Mouse (Mus musculus) lung, postnatal 36 days (tissue): ENCODE measurements at regions not wholly inside any gene's neighbourhood (a gene's known extent, or its start where the extent isn't known, plus 50 kb on each side); places are given as distances from the start of the nearest gene placed in this dataset.

Experiments used
- DNase-seq: peaks from one replicate; pipeline ENCODE4 v3.0.0; 2022; ENCODE audit warnings: mixed read lengths

GRCm38 (mm10) chr11:19073265-19073664 is 54.5 kb upstream of the Meis1 start:
- DNase-seq = no peak

- DNase-seq = no peak
Observed at GRCm38 (mm10) chr11:19073887-19074564, 55.2 kb upstream of the Meis1 start.

- DNase-seq = no peak
Observed at GRCm38 (mm10) chr11:19091101-19091857, 72.5 kb upstream of the Meis1 start.

GRCm38 (mm10) chr11:19092967-19093745 is 74.4 kb upstream of the Meis1 start:
- DNase-seq = no peak

GRCm38 (mm10) chr11:19093749-19094148 is 75.0 kb upstream of the Meis1 start:
- DNase-seq = no peak

- no peak for DNase-seq
Observed at GRCm38 (mm10) chr11:19094183-19094582, 75.4 kb upstream of the Meis1 start.

GRCm38 (mm10) chr11:19102981-19103568 is 84.3 kb upstream of the Meis1 start:
- DNase-seq = no peak

GRCm38 (mm10) chr11:19107180-19107579 is 88.4 kb upstream of the Meis1 start:
- no peak for DNase-seq

GRCm38 (mm10) chr11:19109055-19109454 is 90.3 kb upstream of the Meis1 start:
- DNase-seq = no peak

GRCm38 (mm10) chr11:19111916-19112575 is 93.3 kb upstream of the Meis1 start:
- DNase-seq = peak; percentile 80

GRCm38 (mm10) chr11:19117121-19117520 is 98.3 kb upstream of the Meis1 start:
- no peak for DNase-seq

- DNase-seq = no peak
Observed at GRCm38 (mm10) chr11:19118258-19118657, 99.5 kb upstream of the Meis1 start.

- peak; percentile 44 for DNase-seq
Observed at GRCm38 (mm10) chr11:19119927-19120827, 101.4 kb upstream of the Meis1 start.

GRCm38 (mm10) chr11:19120871-19121270 is 102.1 kb upstream of the Meis1 start:
- peak; percentile 14 for DNase-seq

- no peak for DNase-seq
Observed at GRCm38 (mm10) chr11:19135375-19136050, 116.7 kb upstream of the Meis1 start.

- peak; percentile 75 for DNase-seq
Observed at GRCm38 (mm10) chr11:19138423-19138822, 119.6 kb upstream of the Meis1 start.

- DNase-seq = no peak
Observed at GRCm38 (mm10) chr11:19138831-19139230, 120.0 kb upstream of the Meis1 start.

GRCm38 (mm10) chr11:19143267-19144000 is 124.6 kb upstream of the Meis1 start:
- peak; percentile 39 for DNase-seq

GRCm38 (mm10) chr11:19144506-19144905 is 125.7 kb upstream of the Meis1 start:
- no peak for DNase-seq

GRCm38 (mm10) chr11:19145263-19145662 is 126.5 kb upstream of the Meis1 start:
- no peak for DNase-seq
